Mouse (Mus musculus) intestine, embryonic 15.5 days (tissue): ENCODE measurements around the gene Mettl24. TPM values are rescaled to one million over a fixed set of nuclear protein-coding genes. Genes with fewer than 3 reads are reported as not detected.

Source experiments
- ATAC-seq: fragments of 200-750 bp; cut with Nextera tagmentation; 2 replicates; pipeline ENCODE4 v1.8.0; 2017; ENCODE audit warnings: moderate TSS enrichment, moderate library complexity
- H3K27ac ChIP-seq: fragments of 300-500 bp; sonication (generic); 2 replicates; pipeline ENCODE4 v1.5.1; 2015; ENCODE audit warnings: mild to moderate bottlenecking, inconsistent platforms
- H3K27me3 ChIP-seq: fragments of 300-500 bp; sonication (generic); replicated peaks from 2 replicates; pipeline ENCODE4 v1.6.1; 2015; ENCODE audit warnings: inconsistent platforms
- H3K36me3 ChIP-seq: fragments of 300-500 bp; sonication (generic); 2 replicates; pipeline ENCODE4 v1.6.1; 2015; ENCODE audit warnings: inconsistent platforms
- H3K4me1 ChIP-seq: fragments of 300-500 bp; sonication (generic); replicated peaks from 2 replicates; pipeline ENCODE4 v1.6.1; 2015; ENCODE audit warnings: inconsistent platforms
- H3K4me2 ChIP-seq: fragments of 300-500 bp; sonication (generic); replicated peaks from 2 replicates; pipeline ENCODE4 v1.6.1; 2015; ENCODE audit warnings: mild to moderate bottlenecking, inconsistent platforms
- H3K4me3 ChIP-seq: fragments of 300-500 bp; sonication (generic); replicated peaks from 2 replicates; pipeline ENCODE4 v1.5.1; 2015; ENCODE audit warnings: inconsistent platforms
- H3K9ac ChIP-seq: fragments of 300-500 bp; sonication (generic); 2 replicates; pipeline ENCODE4 v1.6.1; 2015; ENCODE audit warnings: inconsistent platforms
- H3K9me3 ChIP-seq: fragments of 300-500 bp; sonication (generic); 2 replicates; pipeline ENCODE4 v1.6.1; 2016; ENCODE audit warnings: inconsistent platforms
- WGBS: fragments of 180-500 bp; shearing (Covaris S2); methylation state at CpG from one replicate; pipeline ENCODE4 v1.1.7; 2015; 5-methylcytosine and 5-hydroxymethylcytosine counted together
- polyA plus RNA-seq: library from polyadenylated mRNA; unstranded; fragments of >200 nt; fragmentation: Nextera tagmentation; extraction: Ambion mirVana; gene quantifications from 2 replicates; pipeline ENCODE4 v1.2.1, GENCODE M21; 2015

The Mettl24 gene
- polyA plus RNA-seq, 1 experiment from 2014 or later, result 4.2 TPM

GRCm38 (mm10) chr10:40665270-40665669 lies 17.8 kb upstream of the Mettl24 start:
- Histone ChIP-seq H3K4me2 (no peak overlapping the region), H3K4me3 (no peak overlapping the region), H3K9ac (no peak overlapping the region), H3K27ac (no peak overlapping the region), H3K4me1 (no peaks in the 10 kb centered on the region), H3K36me3 (no peaks in the 10 kb centered on the region), H3K27me3 (no peaks in the 10 kb centered on the region), H3K9me3 (no peaks in the 10 kb centered on the region)
- WGBS, result 76% methylated on average over 3 of the region's 3 CpGs
- no peak for ATAC-seq

- Histone ChIP-seq H3K4me1 (no peaks in the 10 kb centered on the region), H3K27me3 (no peaks in the 10 kb centered on the region), H3K36me3 (no peaks in the 10 kb centered on the region), H3K9ac (no peak overlapping the region), H3K4me3 (no peak overlapping the region), H3K4me2 (no peak overlapping the region), H3K27ac (no peak overlapping the region), H3K9me3 (no peaks in the 10 kb centered on the region)
- ATAC-seq, result no peak
- 89% methylated on average over 1 of the region's 1 CpGs for WGBS
These were observed 16.1 kb upstream of the Mettl24 start for GRCm38 (mm10) chr10:40666943-40667342.

- Histone ChIP-seq H3K4me2 (no peak overlapping the region), H3K27me3 (no peaks in the 10 kb centered on the region), H3K4me1 (no peaks in the 10 kb centered on the region), H3K4me3 (no peak overlapping the region), H3K27ac (no peak overlapping the region), H3K9me3 (no peaks in the 10 kb centered on the region), H3K36me3 (no peaks in the 10 kb centered on the region), H3K9ac (no peak overlapping the region)
- no peak for ATAC-seq
These were observed 14.4 kb upstream of the Mettl24 start for GRCm38 (mm10) chr10:40668640-40669039.

GRCm38 (mm10) chr10:40672587-40673296 lies 10.3 kb upstream of the Mettl24 start:
- Histone ChIP-seq H3K4me3 (no peak overlapping the region), H3K4me2 (no peak overlapping the region), H3K36me3 (no peaks in the 10 kb centered on the region), H3K9me3 (no peaks in the 10 kb centered on the region), H3K27me3 (no peaks in the 10 kb centered on the region), H3K4me1 (0 out of 2 replicates have a peak, but pooled peaks cover 6% of the 10 kb centered on the region), H3K27ac (no peak overlapping the region), H3K9ac (no peak overlapping the region)
- ATAC-seq, result no peak
- WGBS, result 59% methylated on average over 8 of the region's 8 CpGs

- WGBS, result 72% methylated on average over 7 of the region's 7 CpGs
- Histone ChIP-seq H3K4me3 (no peak overlapping the region), H3K9me3 (no peaks in the 10 kb centered on the region), H3K9ac (no peak overlapping the region), H3K4me2 (no peak overlapping the region), H3K4me1 (0 out of 2 replicates have a peak, but pooled peaks cover 6% of the 10 kb centered on the region), H3K27me3 (no peaks in the 10 kb centered on the region), H3K36me3 (no peaks in the 10 kb centered on the region), H3K27ac (no peak overlapping the region)
- no peak for ATAC-seq
These were observed 9.8 kb upstream of the Mettl24 start for GRCm38 (mm10) chr10:40673297-40673665.

- ATAC-seq, result 0 out of 2 replicates have a peak, but pooled peaks have one; percentile 41
- WGBS, result 12% methylated on average over 13 of the region's 13 CpGs
- H3K4me3 ChIP-seq, result peak overlapping the region; percentile 16
These were observed 8.9 kb upstream of the Mettl24 start for GRCm38 (mm10) chr10:40674151-40674550.

GRCm38 (mm10) chr10:40675921-40676320 lies 7.2 kb upstream of the Mettl24 start:
- Histone ChIP-seq H3K4me2 (no peak overlapping the region), H3K27me3 (no peaks in the 10 kb centered on the region), H3K4me3 (no peak overlapping the region), H3K9ac (no peak overlapping the region), H3K9me3 (no peaks in the 10 kb centered on the region), H3K27ac (no peak overlapping the region), H3K36me3 (no peaks in the 10 kb centered on the region), H3K4me1 (0 out of 2 replicates have a peak, but pooled peaks cover 6% of the 10 kb centered on the region)
- ATAC-seq, result no peak
- 82% methylated on average over 7 of the region's 7 CpGs for WGBS

More at GRCm38 (mm10) chr10:40674151-40674550, 8.9 kb upstream of the Mettl24 start:
- Histone ChIP-seq H3K36me3 (no peaks in the 10 kb centered on the region), H3K27ac (no peak overlapping the region), H3K9ac (no peak overlapping the region), H3K27me3 (no peaks in the 10 kb centered on the region), H3K9me3 (no peaks in the 10 kb centered on the region), H3K4me1 (0 out of 2 replicates have a peak, but pooled peaks cover 6% of the 10 kb centered on the region), H3K4me2 (peak overlapping the region; percentile 60)

- Histone ChIP-seq H3K4me1 (peaks cover 6% of the 10 kb centered on the region; the same call in 1 of the 2 replicates), H3K9me3 (no peaks in the 10 kb centered on the region), H3K27me3 (no peaks in the 10 kb centered on the region), H3K36me3 (no peaks in the 10 kb centered on the region), H3K4me3 (no peak overlapping the region), H3K9ac (no peak overlapping the region), H3K27ac (no peak overlapping the region), H3K4me2 (no peak overlapping the region)
- no peak for ATAC-seq
- WGBS, result 69% methylated on average over 3 of the region's 3 CpGs
These were observed 4.6 kb upstream of the Mettl24 start for GRCm38 (mm10) chr10:40678477-40678876.

GRCm38 (mm10) chr10:40682470-40682869 lies 612 bp upstream of the Mettl24 start:
- H3K4me1 ChIP-seq, result no peaks in the 10 kb centered on the region; the same call in 1 of the 2 replicates
- no peak for ATAC-seq
- H3K4me2 ChIP-seq, result peak overlapping the region; percentile 98
- no peak overlapping the region for H3K27ac ChIP-seq
- WGBS, result 25% methylated on average over 8 of the region's 8 CpGs
- no peaks in the 10 kb centered on the region for H3K27me3 ChIP-seq
- H3K9me3 ChIP-seq, result no peaks in the 10 kb centered on the region
- no peak overlapping the region for H3K4me3 ChIP-seq
- no peaks in the 10 kb centered on the region for H3K36me3 ChIP-seq
- no peak overlapping the region; the same call in 1 of the 2 replicates for H3K9ac ChIP-seq

- Histone ChIP-seq H3K4me2 (peak overlapping the region; percentile 98), H3K4me1 (no peaks in the 10 kb centered on the region; the same call in 1 of the 2 replicates), H3K36me3 (no peaks in the 10 kb centered on the region), H3K9ac (no peak overlapping the region), H3K9me3 (no peaks in the 10 kb centered on the region), H3K27ac (no peak overlapping the region), H3K4me3 (peak overlapping the region; percentile 64), H3K27me3 (no peaks in the 10 kb centered on the region)
- ATAC-seq, result no peak; the same call in 1 of the 2 replicates
- 60% methylated on average over 9 of the region's 9 CpGs for WGBS
These were observed 779 bp downstream of the Mettl24 start for GRCm38 (mm10) chr10:40683868-40684253.

GRCm38 (mm10) chr10:40684326-40684725 lies 1.2 kb downstream of the Mettl24 start:
- H3K4me2 ChIP-seq, result no peak overlapping the region
- no peaks in the 10 kb centered on the region for H3K36me3 ChIP-seq
- no peaks in the 10 kb centered on the region; the same call in 1 of the 2 replicates for H3K4me1 ChIP-seq
- no peak overlapping the region for H3K27ac ChIP-seq
- WGBS, result 95% methylated on average over 7 of the region's 7 CpGs
- no peaks in the 10 kb centered on the region for H3K9me3 ChIP-seq
- H3K27me3 ChIP-seq, result no peaks in the 10 kb centered on the region
- no peak overlapping the region for H3K4me3 ChIP-seq
- no peak for ATAC-seq
- no peak overlapping the region for H3K9ac ChIP-seq

- WGBS, result 30% methylated on average over 8 of the region's 8 CpGs
- Histone ChIP-seq H3K4me2 (0 out of 2 replicates have a peak overlapping the region, but pooled peaks have one; percentile 3), H3K36me3 (no peaks in the 10 kb centered on the region), H3K9me3 (no peaks in the 10 kb centered on the region), H3K4me3 (no peak overlapping the region), H3K4me1 (no peaks in the 10 kb centered on the region; the same call in 1 of the 2 replicates), H3K27ac (no peak overlapping the region), H3K27me3 (no peaks in the 10 kb centered on the region), H3K9ac (no peak overlapping the region)
- no peak for ATAC-seq
These were observed 2.6 kb downstream of the Mettl24 start for GRCm38 (mm10) chr10:40685641-40686040.

GRCm38 (mm10) chr10:40686976-40687375 lies 3.9 kb downstream of the Mettl24 start:
- H3K27ac ChIP-seq, result no peak overlapping the region
- ATAC-seq, result no peak

More at GRCm38 (mm10) chr10:40686976-40687375, 3.9 kb downstream of the Mettl24 start:
- no peak overlapping the region for H3K9ac ChIP-seq
- no peaks in the 10 kb centered on the region for H3K9me3 ChIP-seq
- H3K27me3 ChIP-seq, result no peaks in the 10 kb centered on the region
- no peak overlapping the region for H3K4me3 ChIP-seq
- WGBS, result 68% methylated on average over 4 of the region's 4 CpGs
- H3K36me3 ChIP-seq, result no peaks in the 10 kb centered on the region
- H3K4me1 ChIP-seq, result no peaks in the 10 kb centered on the region; the same call in 1 of the 2 replicates
- H3K4me2 ChIP-seq, result no peak overlapping the region
